Mouse (Mus musculus): Measurements from ENCODE around the gene Gm9964.

GRCm38 (mm10) chr11:79327106-79327505, 30.4 kb upstream of the Gm9964 start:
- TF ChIP-seq CTCF (IDR thresholded peaks at IDR 0.05) (no peak), EP300 (IDR thresholded peaks at IDR 0.05) (no peak)

Measured in lung, postnatal 0 days (tissue).